Mouse (Mus musculus): Measurements from ENCODE around the gene Fhl1. TPM values are rescaled to one million over a fixed set of nuclear protein-coding genes. Genes with fewer than 3 reads are reported as not detected.
A peak's percentile ranks its signal among the peaks of the same experiment; 100 is the strongest.

Gene Fhl1
- total and polyA plus RNA-seq, 2 experiments from 2014 or later: 189 to 198 TPM

DNA sequence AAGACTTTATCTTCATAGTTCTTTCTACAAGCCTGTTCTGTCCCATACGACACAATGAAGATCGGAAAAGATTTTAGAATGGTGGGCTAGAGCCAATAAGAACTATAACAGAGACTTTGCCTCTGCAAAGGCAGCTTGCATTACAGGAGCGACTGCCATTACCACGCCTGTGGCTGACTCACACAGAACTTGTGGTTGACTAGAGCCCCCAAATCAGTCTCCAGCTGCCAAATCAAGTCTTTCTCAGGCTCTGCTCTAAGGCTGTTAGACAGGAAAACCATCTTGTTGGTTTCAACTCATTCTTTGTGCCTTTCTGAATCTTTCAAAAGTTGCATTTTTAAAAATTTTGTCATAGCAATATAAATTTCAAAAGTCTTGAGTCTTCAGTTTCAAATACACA lies 33.7 kb upstream of the Fhl1 start:
- no peak overlapping the region for H3K9ac ChIP-seq (replicated peaks; ENCODE audit: low read length)
- no peaks in the 10 kb centered on the region for H3K27me3 ChIP-seq (ENCODE audit: insufficient read depth, low read length)
- TF ChIP-seq CTCF (IDR thresholded peaks at IDR 0.05; ENCODE audit: low read depth): no peak
- no peaks in the 10 kb centered on the region for H3K4me1 ChIP-seq (ENCODE audit: insufficient read depth, low read length)
- WGBS: 91% methylated on average over 4 of the region's 4 CpGs
- H3K4me2 ChIP-seq (ENCODE audit: low read depth, low read length): no peak overlapping the region
- ATAC-seq (no peak), DNase-seq (ENCODE audit: low spot score) (no peak)
- H3K36me3 ChIP-seq (ENCODE audit: insufficient read depth, low read length): no peaks in the 10 kb centered on the region
- no peak overlapping the region for H3K4me3 ChIP-seq (ENCODE audit: low read length)
- H3K27ac ChIP-seq: no peak overlapping the region
- no peaks in the 10 kb centered on the region for H3K9me3 ChIP-seq (ENCODE audit: low read length)

DNA sequence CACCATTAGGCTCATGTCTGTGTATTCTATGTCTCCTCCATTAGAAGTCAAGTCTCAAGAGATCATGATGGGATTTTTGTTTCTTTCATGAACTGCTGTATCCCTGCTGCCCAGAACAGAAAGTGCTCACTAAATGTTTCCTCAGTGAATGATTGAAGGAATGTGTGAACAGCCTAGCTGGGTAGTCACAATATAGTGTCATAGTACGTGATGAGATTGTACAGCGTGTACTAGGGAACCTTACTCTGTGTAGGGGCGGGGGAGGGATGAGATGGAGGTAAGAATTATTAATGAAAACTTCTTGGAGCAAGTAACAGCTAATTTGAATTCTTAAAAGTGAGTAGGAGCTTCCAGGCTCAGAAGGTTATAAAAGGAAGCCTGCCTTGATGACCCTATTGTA lies 30.3 kb upstream of the Fhl1 start:
- Histone ChIP-seq H3K9ac (replicated peaks; ENCODE audit: low read length) (no peak overlapping the region), H3K27ac (no peak overlapping the region), H3K9me3 (ENCODE audit: low read length) (no peaks in the 10 kb centered on the region), H3K4me2 (ENCODE audit: low read depth, low read length) (no peak overlapping the region), H3K4me3 (ENCODE audit: low read length) (no peak overlapping the region), H3K36me3 (ENCODE audit: insufficient read depth, low read length) (no peaks in the 10 kb centered on the region), H3K4me1 (ENCODE audit: insufficient read depth, low read length) (no peaks in the 10 kb centered on the region), H3K27me3 (ENCODE audit: insufficient read depth, low read length) (no peaks in the 10 kb centered on the region)
- no peak for TF ChIP-seq CTCF (IDR thresholded peaks at IDR 0.05; ENCODE audit: low read depth)
- ATAC-seq (no peak), DNase-seq (ENCODE audit: low spot score) (no peak)
- 86% methylated on average over 3 of the region's 3 CpGs for WGBS

DNA sequence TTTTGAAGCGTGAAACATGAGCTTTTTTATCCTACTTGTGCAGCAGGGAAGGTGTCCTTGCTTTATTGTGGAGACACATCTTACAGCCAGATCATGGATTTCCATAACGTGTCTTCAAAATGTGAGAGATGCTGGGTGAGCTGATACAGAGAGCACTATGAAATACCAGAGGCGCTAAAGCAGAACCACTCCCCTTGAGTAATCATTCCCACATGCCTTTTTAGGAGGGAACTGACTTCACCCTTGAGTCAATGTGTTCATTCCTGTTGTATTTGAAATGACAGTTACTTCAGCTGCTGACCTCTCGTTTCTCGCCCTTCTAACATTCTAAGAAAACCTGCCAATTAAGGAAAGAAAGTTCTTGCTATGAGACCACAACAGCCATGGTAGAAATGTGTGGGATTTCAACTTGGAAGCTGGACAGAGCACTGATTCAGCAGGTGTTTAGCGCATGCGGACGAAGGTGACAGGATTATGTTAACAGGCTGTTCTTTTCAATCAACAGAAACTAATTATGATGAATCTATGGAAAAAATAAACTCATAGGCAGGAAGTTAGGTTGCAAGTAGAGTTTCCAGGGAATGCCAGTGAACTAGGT lies 27.5 kb upstream of the Fhl1 start:
- Histone ChIP-seq H3K4me2 (ENCODE audit: low read depth, low read length) (no peak overlapping the region), H3K9ac (replicated peaks; ENCODE audit: low read length) (no peak overlapping the region), H3K4me1 (ENCODE audit: insufficient read depth, low read length) (no peaks in the 10 kb centered on the region), H3K27me3 (ENCODE audit: insufficient read depth, low read length) (no peaks in the 10 kb centered on the region), H3K27ac (no peak overlapping the region), H3K36me3 (ENCODE audit: insufficient read depth, low read length) (no peaks in the 10 kb centered on the region), H3K4me3 (ENCODE audit: low read length) (no peak overlapping the region), H3K9me3 (ENCODE audit: low read length) (no peaks in the 10 kb centered on the region)
- DNase-seq (ENCODE audit: low spot score) (no peak), ATAC-seq (no peak)
- TF ChIP-seq CTCF (IDR thresholded peaks at IDR 0.05; ENCODE audit: low read depth): no peak
- WGBS: 80% methylated on average over 8 of the region's 8 CpGs

DNA sequence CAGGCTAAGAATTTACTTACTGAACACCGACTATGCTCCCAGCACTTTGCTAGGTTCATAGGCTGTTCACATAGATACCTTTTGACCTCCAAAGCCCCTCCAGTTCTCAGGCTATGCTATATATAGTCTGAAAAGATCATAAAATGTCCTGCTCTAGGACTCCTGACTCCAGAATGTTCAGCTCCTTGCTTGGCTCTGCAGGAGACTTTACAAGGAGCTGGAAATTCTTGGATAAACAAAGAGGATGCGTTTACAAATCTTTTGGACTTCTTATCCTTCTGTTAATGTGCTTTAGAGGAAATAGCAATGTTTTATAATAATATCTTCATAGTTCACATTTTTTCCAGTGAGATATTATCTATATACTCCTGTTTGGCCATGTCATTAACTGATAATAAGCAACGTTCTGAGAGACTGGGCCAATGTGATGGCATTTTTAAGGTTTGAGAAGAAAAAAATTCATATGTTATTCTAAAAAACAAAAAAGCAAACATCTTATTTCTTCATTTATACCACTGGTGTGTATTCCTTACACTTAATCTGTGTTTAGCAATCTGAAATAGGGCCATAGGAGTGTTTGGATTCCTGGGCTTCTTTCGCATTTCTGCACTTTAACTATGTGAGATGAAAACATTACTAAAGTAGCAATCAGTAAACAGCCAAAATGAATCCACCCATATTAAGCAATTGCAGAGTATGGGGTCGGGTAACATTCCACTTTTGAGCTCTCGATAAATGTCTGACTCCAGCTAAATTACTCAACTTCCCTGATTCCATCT lies 22.8 kb upstream of the Fhl1 start:
- DNase-seq (ENCODE audit: low spot score): no peak
- TF ChIP-seq CTCF (IDR thresholded peaks at IDR 0.05; ENCODE audit: low read depth): no peak
- H3K36me3 ChIP-seq (ENCODE audit: insufficient read depth, low read length): no peaks in the 10 kb centered on the region
- H3K4me3 ChIP-seq (ENCODE audit: low read length): no peak overlapping the region
- no peak overlapping the region for H3K4me2 ChIP-seq (ENCODE audit: low read depth, low read length)
- WGBS: 81% methylated on average over 6 of the region's 6 CpGs
- H3K9ac ChIP-seq (replicated peaks; ENCODE audit: low read length): no peak overlapping the region
- no peak for ATAC-seq
- H3K27ac ChIP-seq: no peak overlapping the region
- no peaks in the 10 kb centered on the region for H3K4me1 ChIP-seq (ENCODE audit: insufficient read depth, low read length)
- H3K27me3 ChIP-seq (ENCODE audit: insufficient read depth, low read length): no peaks in the 10 kb centered on the region
- H3K9me3 ChIP-seq (ENCODE audit: low read length): no peaks in the 10 kb centered on the region

DNA sequence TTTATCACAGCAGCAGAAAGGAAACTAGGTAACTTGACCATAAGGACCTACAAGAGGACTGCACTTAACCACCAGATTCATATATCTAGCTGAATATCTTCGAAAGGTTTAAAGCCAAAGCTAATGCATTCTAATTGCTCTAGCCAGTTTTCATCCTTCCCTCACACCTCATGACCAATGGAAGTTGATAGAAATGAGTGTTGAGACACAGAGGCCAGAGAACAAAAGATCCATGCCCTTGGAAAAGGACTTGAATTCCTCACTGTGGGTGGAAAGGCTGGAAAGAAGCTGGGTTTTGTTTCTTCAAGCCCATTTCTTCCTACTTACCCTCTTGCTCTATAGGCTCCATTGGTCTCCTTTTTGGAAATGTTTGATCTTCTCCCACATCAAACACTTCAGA lies 21.1 kb upstream of the Fhl1 start:
- Histone ChIP-seq H3K27ac (no peak overlapping the region), H3K27me3 (ENCODE audit: insufficient read depth, low read length) (no peaks in the 10 kb centered on the region), H3K4me2 (ENCODE audit: low read depth, low read length) (no peak overlapping the region), H3K9me3 (ENCODE audit: low read length) (no peaks in the 10 kb centered on the region), H3K4me3 (ENCODE audit: low read length) (no peak overlapping the region), H3K4me1 (ENCODE audit: insufficient read depth, low read length) (no peaks in the 10 kb centered on the region), H3K36me3 (ENCODE audit: insufficient read depth, low read length) (no peaks in the 10 kb centered on the region), H3K9ac (replicated peaks; ENCODE audit: low read length) (no peak overlapping the region)
- TF ChIP-seq CTCF (IDR thresholded peaks at IDR 0.05; ENCODE audit: low read depth): no peak
- no peak for ATAC-seq
- DNase-seq (ENCODE audit: low spot score): no peak
- 92% methylated on average over 1 of the region's 1 CpGs for WGBS

DNA sequence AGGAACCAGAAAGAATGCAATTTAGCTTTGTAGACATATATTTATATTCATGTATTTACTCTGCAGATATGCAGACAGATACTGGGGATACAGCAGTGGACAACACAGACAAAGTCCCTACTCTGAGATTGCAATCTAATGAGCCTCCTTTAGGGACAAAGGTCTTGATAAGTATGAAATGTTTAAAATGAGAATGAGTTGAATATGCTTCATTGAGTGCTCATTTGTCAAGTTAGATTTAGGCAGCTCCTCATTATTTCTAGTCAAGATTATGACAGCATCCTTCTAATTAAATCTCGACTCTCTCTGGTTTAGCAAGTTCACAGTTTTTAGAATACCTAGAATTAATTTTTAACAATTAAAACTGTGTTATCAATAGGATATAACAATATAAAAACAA lies 18.9 kb upstream of the Fhl1 start:
- ATAC-seq: no peak
- H3K27me3 ChIP-seq (ENCODE audit: insufficient read depth, low read length): no peaks in the 10 kb centered on the region
- no peak for DNase-seq (ENCODE audit: low spot score)

DNA sequence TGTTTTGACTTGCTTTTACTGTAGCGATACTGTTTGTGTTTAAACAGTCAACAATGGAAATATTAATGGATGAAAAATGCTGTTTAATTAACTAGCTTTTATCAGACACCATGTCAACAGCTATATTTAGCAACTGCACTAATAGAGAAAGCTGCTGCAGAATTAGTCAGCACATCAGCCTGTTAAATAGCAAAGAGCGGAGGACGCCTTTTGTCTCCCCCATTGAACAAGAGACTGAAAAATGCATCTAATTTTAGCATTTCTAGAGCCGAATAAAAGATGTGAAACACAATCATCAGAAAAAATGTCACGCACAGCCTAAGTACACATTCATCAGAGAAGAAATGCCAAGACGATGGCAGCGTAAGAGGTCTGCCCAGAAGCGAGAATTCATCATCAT lies 9.0 kb upstream of the Fhl1 start:
- 61% methylated on average over 8 of the region's 8 CpGs for WGBS
- H3K4me1 ChIP-seq (ENCODE audit: insufficient read depth, low read length): no peaks in the 10 kb centered on the region
- DNase-seq (ENCODE audit: low spot score) (peak; percentile 5), ATAC-seq (no peak)
- no peak overlapping the region for H3K27ac ChIP-seq
- no peak overlapping the region for H3K9ac ChIP-seq (replicated peaks; ENCODE audit: low read length)
- no peak overlapping the region for H3K4me3 ChIP-seq (ENCODE audit: low read length)
- H3K9me3 ChIP-seq (ENCODE audit: low read length): no peaks in the 10 kb centered on the region
- no peaks in the 10 kb centered on the region for H3K27me3 ChIP-seq (ENCODE audit: insufficient read depth, low read length)
- no peaks in the 10 kb centered on the region for H3K36me3 ChIP-seq (ENCODE audit: insufficient read depth, low read length)
- TF ChIP-seq CTCF (IDR thresholded peaks at IDR 0.05; ENCODE audit: low read depth): no peak
- no peak overlapping the region for H3K4me2 ChIP-seq (ENCODE audit: low read depth, low read length)

More for the DNA sequence above, 18.9 kb upstream of the Fhl1 start:
- TF ChIP-seq CTCF (IDR thresholded peaks at IDR 0.05; ENCODE audit: low read depth): no peak
- Histone ChIP-seq H3K27ac (no peak overlapping the region), H3K4me1 (ENCODE audit: insufficient read depth, low read length) (no peaks in the 10 kb centered on the region), H3K4me2 (ENCODE audit: low read depth, low read length) (no peak overlapping the region), H3K4me3 (ENCODE audit: low read length) (no peak overlapping the region), H3K9me3 (ENCODE audit: low read length) (no peaks in the 10 kb centered on the region), H3K36me3 (ENCODE audit: insufficient read depth, low read length) (no peaks in the 10 kb centered on the region), H3K9ac (replicated peaks; ENCODE audit: low read length) (no peak overlapping the region)
- 54% methylated on average over 1 of the region's 1 CpGs for WGBS
